Mouse (Mus musculus) heart, postnatal 36 days (tissue): ENCODE data around the gene Ugt3a1. TPM values are rescaled to one million over a fixed set of nuclear protein-coding genes. Genes with fewer than 3 reads are reported as not detected.
"Not testable (repeated sequence)": the region's sequence is repeated elsewhere in the genome, so short reads cannot be mapped to it uniquely, and the experiment has no call there.

Experiments used
- DNase-seq, 2 experiments: peaks; one replicate each; pipeline ENCODE4 v3.0.0; 2021 to 2022
- intact Hi-C: fragments of 180-260 bp; cut with DNase I; formaldehyde crosslinking; loops from one replicate; pipeline ENCODE4 v1.15.1; 2025
- total RNA-seq, 2 experiments: library from RNA; stranded (reverse); gene quantifications; 2 replicates each; pipeline ENCODE4 v1.2.3; 2021

Ugt3a1 gene
- not detected for total RNA-seq

DNA sequence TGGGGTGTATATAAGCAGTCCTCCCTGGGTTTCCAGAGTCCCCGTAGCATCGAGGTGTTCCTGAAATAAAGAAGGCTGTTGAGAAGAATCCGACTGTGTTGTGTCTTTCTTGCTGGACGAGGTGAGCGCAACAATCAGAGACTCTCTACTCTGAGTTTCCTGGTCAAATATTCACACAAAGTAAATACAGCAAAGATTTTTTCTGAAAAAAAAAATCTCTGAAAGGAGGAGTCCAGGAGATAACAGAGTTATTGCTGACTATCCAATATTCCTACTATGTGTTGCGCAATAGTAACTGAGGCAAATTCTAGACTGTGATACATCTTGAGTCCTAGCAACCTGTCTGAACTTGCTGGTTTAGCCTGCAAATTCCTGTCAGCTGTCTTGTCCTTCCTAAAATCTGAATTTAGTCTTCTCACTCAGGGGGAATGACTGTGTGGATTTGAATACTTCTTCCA is at the start of gene Ugt3a1:
TSS of gene Ugt3a1 (plus strand) at position 51 of the 458 bp plus-strand sequence.
- intact Hi-C loops: no loop called here
- DNase-seq: no peak

DNA sequence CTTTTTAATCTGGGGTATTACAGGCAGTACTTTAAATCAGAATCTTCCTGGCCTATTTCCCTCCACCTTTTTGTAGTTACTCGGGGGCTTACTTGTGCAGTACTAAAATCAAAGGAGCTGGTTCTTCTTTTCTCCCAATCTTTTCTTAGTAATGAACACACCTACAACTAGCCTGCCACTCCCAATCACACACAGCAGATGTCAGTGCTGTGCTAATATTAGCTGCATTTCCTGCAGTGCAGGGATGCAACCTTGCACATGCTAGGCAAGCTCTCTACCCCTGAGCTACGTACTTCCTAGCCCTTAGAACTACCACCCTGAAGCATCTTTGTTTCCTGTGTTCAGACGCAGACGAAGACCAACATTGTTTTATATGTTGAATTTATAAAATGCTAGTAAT is 45.8 kb upstream of the Ugt3a1 start:
- intact Hi-C loops, DNase-seq: not testable (repeated sequence)

DNA sequence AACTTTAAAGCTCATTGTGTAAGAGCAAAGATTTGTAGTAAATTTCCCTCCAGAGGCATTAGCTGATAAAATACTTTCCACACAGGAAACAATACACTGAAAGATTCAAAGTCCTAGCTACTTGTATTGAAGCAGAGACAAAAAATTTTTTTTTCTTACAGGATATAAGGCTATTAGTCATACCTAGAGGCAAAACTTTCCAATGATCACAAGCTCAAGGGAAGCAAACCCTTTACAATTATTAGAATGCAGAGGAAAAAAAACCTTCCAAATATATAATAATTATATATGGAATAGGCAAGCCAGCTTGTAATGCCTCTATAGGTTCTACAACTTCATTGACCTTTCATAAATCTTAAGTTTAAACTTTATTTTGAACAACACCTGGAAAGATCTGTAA is 30.3 kb upstream of the Ugt3a1 start:
- intact Hi-C loops: no loop called here
- DNase-seq: no peak

DNA sequence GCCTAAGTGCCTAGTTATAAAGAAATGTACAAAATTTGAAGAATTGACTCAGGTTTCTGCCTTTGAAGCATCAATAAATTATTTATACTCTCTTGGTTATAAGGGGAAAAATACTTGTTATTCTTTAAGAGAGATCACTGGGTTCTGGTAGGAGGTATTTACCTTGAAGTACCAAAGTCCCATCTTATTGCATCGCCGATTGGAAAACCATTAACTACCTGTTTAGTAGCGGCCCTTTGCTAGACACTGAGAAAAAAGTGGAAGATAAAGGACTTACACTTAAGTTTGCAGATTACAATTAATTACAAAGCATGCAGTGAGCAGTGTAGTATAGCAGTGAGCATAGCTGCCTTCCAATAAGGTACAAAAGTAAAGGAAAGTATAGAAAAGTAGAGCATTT is 23.8 kb upstream of the Ugt3a1 start:
- DNase-seq: no peak
- intact Hi-C loops: no loop called here

DNA sequence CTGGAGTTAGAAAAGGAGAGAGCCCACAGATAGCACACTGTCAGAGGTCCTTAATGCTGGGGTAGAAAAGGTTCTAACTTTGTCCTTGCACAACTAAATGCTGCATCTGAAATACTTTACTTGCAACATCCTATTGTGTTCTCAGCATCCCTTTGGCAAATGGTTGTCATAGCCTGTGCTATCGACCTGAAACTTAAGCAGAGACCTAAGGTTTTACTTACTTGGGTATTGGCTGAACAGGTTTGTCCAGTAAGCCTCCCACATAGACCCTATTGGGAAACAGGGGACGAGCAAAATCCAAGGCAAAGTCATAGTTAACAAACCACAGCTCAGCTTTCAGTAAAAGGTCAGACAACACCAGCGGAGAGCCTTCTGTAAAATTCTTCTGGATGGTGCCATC is 16.1 kb upstream of the Ugt3a1 start:
- no peak for DNase-seq
- intact Hi-C loops: no loop called here

DNA sequence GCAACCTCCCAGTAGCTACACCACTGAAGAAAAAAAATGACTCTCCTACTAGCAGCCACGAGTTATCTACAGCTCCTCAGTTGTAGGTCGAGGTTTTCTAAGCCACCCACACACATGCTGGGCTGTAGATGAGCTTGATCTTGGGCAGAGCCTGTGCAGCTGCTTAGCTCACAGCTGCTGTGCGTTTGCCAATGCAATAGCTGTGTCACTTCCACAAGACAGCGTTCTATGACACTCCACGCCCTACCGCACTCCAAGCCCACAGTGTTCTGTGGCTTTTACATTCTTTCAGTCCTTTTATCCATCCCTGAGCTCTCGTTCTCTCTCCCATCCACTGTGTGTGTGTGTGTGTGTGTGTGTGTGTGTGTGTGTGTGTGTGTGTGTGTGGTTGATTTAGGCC is 4.8 kb upstream of the Ugt3a1 start:
- DNase-seq: no peak
- intact Hi-C loops: no loop called here

DNA sequence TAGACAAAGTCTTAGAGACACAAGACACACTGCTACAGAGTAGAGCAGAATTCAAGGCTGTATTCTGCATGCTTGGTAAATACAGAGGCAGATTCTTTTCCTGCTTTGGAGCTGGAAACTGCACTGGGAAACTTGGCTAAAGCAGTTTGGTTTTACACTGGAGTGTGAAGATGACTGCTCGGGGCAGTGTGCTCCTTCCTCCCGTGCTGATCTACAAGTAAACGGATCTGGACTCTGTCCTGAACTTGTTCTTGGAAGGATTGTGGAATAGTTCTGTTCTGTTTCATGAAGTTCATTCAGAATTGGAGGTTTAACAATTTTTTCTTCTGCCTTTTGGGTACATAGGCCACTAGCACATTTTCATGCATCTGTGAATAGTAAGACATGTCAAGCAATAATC is 2.3 kb downstream of the Ugt3a1 start:
- intact Hi-C loops: loop anchor here (2.0 kb wide), 1 partner anchor 56 kb away; the partner anchor contains the start of gene Ugt3a2
- no peak for DNase-seq

DNA sequence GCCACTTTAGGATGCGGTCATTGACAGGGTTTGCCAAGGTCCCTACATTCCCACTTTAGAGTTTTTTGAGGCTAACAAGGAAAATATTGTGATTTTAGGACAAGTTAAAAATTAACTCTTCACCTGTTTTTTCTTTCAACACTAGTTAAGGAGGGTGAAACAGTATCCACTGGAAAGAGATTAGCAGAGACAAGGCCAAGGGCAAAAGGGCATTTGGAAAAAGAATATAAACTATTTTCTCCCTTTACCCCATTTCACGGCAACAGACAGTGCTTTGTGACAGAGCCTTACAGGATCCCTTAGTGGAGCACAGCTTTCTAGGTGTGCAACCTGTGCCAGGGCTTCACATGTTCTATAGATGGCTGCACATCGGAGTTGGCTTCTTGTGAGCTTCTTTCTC is 2.9 kb downstream of the Ugt3a1 start:
- DNase-seq: no peak
- intact Hi-C loops: loop anchor here (2.0 kb wide), 1 partner anchor 55 kb away; the partner anchor contains the start of gene Ugt3a2

DNA sequence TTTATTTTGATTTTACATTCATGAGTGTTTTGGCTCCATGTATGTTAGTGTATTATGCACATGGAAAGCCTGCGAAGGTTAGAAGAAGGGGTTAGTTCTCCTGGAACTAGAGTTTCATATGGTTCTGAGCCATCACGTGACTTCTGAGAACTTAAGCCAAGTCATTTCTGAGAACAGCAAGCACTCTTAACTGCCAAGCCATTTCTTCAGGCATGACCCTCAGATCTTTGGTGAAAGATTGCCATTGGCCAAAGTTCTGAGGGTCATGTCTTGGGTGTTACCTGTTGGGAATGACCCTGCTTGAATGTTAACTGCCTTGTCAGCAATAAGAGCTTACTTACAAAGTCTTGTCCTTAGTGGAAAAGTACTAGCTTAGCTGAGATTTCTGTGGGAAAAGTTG is 6.5 kb downstream of the Ugt3a1 start:
- DNase-seq: no peak
- intact Hi-C loops: loop anchor here (5.0 kb wide), 1 partner anchor 69 kb away; no protein-coding TSS in a partner anchor

DNA sequence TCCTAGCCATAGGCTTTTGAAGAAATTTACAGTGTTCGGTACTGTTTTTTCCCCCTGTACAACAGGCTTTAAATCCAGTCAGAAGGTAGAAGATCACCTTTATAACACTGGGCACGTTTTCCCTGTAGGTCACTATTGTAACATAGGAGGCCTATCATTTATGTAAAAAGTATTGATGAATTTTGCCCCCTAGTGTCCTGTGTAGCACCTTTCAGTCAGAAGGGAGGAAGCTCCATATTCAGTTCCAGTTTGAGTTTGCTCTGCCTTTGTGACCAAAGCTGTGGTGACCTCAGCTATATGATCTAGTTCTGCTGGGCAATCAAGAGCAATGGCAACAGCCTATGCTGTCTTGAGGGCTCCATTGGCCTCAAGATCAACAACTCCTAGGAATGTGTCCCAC is 13.0 kb downstream of the Ugt3a1 start:
- DNase-seq: no peak
- intact Hi-C loops: no loop called here

DNA sequence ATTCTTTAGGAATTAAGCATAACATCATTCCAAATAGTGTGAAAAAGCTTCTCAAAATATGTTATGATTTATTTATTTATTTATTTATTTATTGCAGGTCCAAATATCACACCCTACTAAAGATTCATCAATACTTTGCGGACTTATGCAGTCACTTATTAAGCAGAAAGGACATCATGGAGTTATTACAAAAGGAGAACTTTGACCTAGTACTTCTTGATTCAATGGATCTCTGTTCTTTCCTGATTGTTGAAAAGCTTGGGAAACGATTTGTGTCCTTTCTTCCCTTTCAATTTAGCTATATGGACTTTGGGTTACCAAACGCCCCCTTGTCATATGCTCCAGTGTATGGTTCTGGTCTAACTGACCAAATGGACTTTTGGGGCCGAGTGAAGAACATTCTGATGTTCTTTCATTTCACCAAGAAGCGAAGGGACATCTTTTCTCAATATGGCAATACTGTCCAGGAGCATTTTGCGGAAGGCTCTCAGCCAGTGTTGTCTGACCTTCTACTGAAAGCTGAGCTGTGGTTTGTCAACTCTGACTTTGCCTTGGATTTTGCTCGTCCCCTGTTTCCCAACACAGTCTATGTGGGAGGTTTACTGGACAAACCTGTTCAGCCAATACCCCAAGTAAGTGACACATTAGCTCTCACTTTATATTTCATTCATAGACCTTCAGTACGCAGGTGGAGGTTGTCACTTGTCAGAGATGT is 29.4 kb downstream of the Ugt3a1 start:
- intact Hi-C loops: no loop called here
- DNase-seq: no peak

DNA sequence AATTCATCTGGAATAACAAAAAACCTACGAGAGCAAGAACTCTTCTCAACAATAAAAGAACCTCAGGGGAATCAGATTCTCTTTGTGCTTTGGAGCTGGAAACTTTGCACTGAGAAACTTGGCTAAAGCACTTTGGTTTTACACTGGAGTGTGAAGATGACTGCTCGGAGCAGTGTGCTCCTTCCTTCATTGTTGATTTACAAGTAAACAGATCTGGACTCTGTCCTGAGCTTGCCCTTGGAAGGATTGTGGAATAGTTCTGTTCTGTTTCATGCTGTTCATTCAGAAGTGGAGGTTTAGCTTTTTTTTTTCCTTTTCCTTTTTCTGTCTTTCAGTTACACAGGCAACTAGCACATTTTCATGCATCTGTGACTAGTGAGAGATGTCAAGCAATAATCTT is 57.9 kb downstream of the Ugt3a1 start:
- no peak for DNase-seq
- intact Hi-C loops: loop anchor here (2.0 kb wide), 1 partner anchor 56 kb away; no protein-coding TSS in a partner anchor

DNA sequence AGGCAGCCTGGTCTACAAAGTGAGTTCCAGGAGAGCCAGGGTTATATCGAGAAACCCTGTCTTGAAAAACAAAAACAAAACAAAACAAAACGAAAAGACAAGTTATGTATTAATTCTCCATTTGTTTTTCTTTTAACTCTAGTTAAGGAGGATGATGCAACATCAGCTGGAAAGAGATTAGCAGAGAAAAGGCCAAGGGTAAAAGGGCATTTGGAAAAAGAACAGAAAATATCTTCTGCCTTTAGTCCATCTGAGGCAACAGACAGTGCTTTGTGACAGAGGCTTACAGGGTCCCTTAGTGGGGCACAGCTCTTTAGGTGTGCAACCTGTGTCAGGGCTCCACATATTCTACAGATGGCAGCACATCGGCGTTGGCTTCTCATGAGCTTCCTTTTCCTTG is 58.7 kb downstream of the Ugt3a1 start, which contains the start of gene Ugt3a2:
TSS of gene Ugt3a2 (plus strand) at position 210 of the 400 bp plus-strand sequence.
- intact Hi-C loops: loop anchor here (2.0 kb wide), 1 partner anchor 57 kb away; no protein-coding TSS in a partner anchor
- no peak for DNase-seq

DNA sequence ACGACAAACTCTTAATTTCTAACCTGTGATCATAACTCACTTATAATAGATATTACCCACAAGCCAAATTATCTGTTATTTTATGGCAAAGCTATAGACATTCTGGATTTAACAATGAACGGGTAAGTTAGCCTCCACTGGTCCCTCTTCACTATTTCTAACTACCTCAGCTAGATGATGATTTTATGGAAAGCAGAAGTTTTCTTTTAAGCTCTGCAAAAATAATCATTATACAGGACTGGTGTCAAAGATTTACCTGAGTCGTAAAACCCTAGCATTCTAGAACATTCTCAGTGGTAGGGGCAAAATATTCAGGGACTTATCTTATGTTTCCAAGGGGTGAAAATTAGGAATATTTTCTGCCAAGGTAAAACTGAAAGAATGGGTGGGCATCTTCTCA is 59.9 kb downstream of the Ugt3a1 start:
- no peak for DNase-seq
- intact Hi-C loops: no loop called here

DNA sequence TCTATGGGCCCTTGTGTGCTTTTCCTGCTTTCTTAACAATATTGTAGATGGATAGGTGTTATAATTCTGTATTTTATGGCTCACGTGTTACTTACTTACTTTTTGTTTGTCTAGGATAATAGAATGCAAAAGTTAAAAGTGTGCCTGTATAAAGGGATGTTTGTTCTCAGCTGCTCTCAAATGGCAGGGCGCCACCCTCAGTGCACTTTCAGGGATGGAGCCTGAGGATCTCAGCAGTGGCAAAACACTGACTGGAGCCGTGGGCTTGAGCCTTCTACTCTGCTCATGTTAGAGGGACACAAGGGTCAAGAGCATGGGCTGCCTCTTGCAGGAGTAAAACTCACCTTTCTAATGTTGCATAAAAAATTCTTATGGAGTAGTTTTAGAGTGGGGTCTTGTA is 60.3 kb downstream of the Ugt3a1 start:
- intact Hi-C loops: no loop called here
- no peak for DNase-seq

DNA sequence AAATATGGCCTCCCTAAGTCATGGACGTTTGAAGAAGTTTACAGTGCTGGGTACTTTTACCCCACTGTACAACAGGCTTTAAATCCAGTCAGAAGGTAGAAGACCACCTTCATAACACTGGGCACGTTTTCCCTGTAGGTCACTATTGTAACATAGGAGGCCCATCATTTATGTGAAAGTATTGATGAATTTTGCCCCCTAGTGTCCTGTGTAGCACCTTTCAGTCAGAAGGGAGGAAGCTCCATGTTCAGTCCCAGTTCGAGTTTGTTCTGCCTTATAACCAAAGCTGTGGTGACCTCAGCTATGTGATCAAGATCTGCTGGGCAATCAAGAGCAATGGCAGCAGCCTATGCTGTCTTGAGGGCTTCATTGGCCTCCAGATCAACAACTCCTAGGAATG is 72.1 kb downstream of the Ugt3a1 start:
- DNase-seq: no peak
- intact Hi-C loops: no loop called here

DNA sequence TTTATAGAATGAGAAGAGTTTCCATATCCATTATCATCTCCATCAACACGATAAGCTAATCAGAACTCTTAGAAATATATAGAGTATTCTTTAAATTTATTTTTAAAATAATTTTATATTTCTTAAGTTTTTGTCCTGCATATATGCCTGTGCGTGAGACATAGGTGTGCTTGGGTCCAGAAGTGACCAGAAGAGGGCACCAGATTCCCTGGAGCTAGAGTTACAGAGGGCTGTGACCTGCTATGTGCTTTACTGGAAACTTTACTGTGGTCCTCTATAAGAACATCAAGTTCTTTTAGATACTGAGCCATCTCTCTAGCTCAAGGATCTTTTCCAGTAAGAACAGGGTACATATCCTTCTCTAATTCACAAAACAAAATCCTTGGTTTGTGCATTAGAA is 86.1 kb downstream of the Ugt3a1 start:
- intact Hi-C loops: no loop called here
- no peak for DNase-seq

Other genes starting within 250 kb of the Ugt3a1 start
- 10 to 100 TPM; 67.0 to 76.8 TPM for gene Nadk2, start 205.6 kb upstream of the Ugt3a1 start, total RNA-seq
- gene Lmbrd2, start 136.3 kb upstream of the Ugt3a1 start, total RNA-seq: 10 to 100 TPM; 11.7 to 12.8 TPM
- gene Skp2, start 121.5 kb upstream of the Ugt3a1 start, total RNA-seq: under 1 TPM; 0.73 to 0.86 TPM
- not detected for gene Ugt3a2, start 58.7 kb downstream of the Ugt3a1 start, total RNA-seq
- not detected for gene Capsl, start 159.1 kb downstream of the Ugt3a1 start, total RNA-seq